Mouse (Mus musculus) urinary bladder, postnatal 4 days (tissue): Measurements from ENCODE around the gene Rnf187.

Experiments used
- DNase-seq, 2 experiments: peaks; one replicate each; pipeline ENCODE4 v3.0.0; 2021 to 2022; ENCODE audit warnings: low spot score in 2 of 2

Rnf187 gene

GRCm38 (mm10) chr11:58947798-58948528 is 9.2 kb upstream of the Rnf187 start:
- no peak for DNase-seq

- DNase-seq = no peak
Observed at GRCm38 (mm10) chr11:58947306-58947705, 8.6 kb upstream of the Rnf187 start.

GRCm38 (mm10) chr11:58944136-58944535 is 5.4 kb upstream of the Rnf187 start:
- DNase-seq = no peak

DNA sequence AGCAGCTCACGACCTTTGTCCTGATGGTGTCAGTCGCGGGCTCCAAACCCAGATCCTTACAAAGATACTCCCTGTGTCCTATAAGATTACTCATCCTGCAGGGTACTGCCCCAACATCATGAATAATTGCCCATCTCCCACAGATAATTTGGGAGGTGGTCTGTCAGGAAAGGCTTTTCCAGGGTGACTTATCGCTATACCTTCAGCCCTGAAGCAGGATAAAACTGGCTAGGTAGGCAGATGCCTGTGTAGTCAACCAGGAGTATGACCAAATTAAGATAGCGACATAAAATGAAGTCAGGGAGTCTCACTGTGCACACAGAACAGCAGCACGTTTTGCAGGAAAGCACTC is 348 bp upstream of the Rnf187 start:
- DNase-seq = no peak

- no peak for DNase-seq
Observed at GRCm38 (mm10) chr11:58937909-58938308, 807 bp downstream of the Rnf187 start.

- no peak for DNase-seq
Observed at GRCm38 (mm10) chr11:58931576-58931975, 7.1 kb downstream of the Rnf187 start.

DNA sequence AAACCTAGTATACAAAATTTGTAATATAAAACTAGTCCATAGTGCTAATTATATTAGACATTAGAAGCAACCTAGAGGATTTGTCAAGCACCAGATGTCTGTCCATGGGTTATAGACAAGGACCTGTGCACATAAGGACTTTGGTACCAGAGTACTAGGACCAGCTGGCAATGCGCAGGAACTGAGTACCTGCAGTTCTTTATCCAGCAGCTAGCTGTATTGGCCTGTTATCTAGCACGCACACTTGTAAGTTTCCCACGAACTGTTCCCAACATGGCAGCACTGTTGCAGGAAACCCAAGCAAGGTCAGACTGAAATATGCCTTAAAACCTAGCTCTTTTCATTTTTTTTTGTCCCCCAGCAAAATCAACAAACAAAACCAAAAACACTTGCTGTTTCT is 8.5 kb downstream of the Rnf187 start:
- no peak for DNase-seq

DNA sequence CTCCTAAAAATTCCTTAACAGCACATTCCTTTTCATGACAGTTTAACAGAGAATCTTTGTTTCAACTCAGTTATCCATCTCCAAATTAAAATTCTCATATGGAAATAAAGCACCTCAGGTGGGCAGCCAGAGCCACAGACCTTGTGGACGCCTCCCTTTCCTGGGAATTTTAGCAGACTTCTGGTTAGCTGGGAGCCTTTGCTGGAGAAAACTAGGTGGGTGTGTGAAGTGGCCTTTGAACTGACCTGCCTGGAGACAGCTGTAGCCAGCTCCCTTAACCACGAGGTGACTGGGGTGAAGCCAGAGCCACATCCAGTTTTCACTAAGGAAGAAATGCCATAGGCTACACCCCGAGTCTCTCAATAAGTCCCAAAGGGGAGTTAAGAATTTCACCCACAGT is 9.1 kb downstream of the Rnf187 start:
- DNase-seq = no peak

GRCm38 (mm10) chr11:58929055-58929454 is 9.7 kb downstream of the Rnf187 start:
- no peak for DNase-seq

DNA sequence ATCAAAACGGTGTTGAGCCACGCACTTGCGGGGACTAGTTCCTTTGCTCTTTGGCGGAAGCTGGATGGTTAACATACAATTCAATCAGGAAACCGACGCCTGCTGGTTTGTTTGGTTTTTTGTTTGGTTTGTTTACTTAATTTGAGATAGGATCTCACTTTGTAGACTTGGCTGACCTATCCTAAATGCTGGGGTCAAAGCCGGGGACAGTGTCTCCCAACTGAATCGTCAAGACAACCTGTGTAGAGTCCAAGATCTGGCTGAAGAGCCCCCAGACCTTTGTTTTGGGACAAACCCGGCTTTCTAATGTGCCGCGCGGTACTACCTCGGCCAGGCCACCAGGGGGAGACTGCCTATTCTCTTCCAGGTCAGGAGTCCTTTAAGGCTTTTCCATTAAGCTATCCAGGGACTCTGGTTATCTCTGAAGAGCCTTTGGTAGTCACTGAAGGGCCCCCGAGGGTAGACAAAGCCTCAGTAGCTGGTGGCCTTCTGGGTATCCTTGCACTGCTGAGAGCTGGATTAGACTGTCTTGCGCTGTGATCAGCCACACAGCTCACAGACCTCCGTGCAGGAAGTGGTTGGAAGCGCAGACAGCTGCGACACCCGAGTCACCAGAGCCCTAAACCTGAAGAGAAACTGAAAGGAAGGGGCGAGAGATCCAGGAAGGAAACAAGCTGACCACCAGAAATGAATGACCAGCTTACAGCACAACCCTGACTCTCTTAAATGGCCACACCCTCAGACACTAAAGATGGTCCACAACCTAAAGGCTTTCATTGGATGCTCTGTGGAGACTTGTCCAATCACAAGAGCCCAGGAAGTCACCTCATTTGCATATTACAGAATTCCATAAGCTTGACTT is 10.7 kb downstream of the Rnf187 start:
- DNase-seq = no peak

GRCm38 (mm10) chr11:58927053-58927452 is 11.7 kb downstream of the Rnf187 start:
- DNase-seq = no peak

DNA sequence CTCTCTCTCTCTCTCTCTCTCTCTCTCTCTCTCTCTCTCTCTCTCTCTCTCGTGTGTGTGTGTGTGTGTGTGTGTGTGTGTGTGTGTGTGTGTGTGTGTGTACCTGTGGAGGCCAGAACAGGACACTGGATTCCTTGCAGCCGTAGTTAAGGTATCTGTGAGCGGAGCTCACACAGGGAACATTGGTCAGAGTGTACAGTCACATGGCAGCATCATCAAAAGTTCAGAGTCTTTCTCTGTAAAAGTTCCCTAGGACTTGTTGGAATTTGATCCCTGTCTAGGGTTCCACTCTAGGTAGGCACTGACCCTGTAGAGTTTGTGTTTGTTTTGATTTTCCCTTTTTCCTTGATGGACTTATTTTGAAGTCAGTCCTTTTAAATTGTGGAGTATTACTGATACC is 12.1 kb downstream of the Rnf187 start:
- no peak for DNase-seq

DNA sequence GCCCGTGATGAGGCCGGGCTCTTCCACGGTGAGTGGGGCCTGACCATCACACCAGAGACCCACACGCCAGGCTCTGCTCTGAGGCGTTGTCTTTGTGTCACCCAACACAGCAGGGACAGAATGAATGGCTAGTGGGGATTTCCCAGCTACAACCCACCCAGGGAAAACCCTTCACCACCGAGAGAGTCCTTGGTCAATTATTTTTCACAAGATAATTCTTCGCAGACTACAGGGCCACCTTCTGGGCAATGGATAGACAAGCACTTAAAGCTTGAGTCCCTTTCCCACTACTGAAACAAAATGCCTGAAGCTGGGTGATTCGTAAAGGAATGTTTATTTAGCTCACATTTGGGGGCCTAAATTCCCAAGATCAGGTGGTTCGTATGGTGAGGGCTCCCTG is 16.3 kb downstream of the Rnf187 start:
- DNase-seq = no peak

- DNase-seq = no peak
Observed at GRCm38 (mm10) chr11:58918759-58919158, 20.0 kb downstream of the Rnf187 start.

DNA sequence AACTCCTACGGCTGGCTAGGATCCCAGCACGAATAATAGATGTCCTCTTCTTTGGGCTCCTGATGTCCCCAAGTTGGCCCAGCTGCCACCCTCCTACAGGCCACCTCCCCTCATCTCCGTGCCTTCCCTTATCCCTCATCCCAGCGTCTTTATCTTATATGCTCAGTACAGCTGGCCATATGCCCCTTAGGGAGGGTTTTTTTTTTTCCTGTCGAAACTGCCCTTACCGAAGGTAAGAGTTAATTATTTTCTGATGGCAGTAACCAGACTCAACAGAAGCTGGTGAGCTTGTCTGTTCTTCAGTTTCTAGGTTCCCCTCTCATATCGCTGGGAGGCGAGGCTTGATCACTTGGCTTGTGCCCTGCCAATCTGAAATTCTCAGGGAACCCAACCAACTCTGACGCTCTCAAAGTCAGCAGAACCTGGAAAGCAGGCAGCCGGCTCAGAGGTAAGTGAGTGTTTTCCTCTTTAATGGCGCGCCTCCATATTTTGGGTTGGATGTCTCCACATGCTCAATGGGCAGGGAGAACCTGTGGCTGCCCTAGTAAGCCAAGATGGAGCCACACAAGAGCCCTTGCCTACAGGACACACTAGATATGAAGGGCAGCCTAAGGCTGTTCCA is 20.9 kb downstream of the Rnf187 start, which contains the start of gene Btnl10:
TSS of gene Btnl10 (plus strand) at position 164 of the 622 bp plus-strand sequence.
- no peak for DNase-seq

DNA sequence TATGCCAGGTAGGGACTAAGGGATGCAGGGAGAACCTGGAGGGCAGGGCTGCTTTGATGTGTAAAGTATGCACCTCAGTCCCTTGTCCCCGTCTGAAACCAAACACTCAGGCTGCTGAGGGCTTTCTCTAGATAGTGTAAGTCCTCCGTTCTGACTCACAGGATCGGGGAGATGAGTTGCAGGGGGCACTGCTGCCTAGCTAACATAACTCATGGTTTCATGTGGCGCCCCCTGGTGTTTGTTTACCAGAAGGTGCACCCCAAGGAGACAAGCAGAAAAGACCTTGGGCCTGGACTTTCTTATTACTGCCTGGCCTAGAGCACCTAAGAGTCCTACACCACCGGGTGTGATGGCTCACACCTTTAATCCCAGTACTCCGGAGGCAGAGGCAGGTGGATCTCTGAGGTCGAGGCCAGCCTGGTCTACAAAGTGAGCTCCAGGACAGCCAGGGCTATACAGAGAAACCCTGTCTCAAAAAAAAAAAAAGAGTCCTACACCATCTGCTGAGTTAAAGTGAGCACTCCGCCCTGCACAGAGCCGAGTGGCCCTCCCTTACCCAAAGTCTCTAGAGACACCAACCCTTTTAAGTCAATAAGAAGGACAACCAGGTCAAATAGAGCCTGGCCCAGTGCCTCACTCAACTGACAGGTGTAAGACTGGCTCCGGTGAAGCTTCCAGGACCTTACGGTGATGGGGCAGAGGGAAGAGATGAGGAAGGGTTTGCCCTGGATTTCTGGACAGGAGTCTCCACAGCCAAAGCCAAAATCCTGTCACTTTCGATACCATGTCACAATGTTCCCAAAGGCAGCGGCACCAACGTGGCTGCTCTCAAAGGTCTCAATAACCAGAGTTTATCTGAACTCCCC is 21.6 kb downstream of the Rnf187 start:
- no peak for DNase-seq

GRCm38 (mm10) chr11:58914461-58915028 is 24.2 kb downstream of the Rnf187 start:
- DNase-seq = no peak

GRCm38 (mm10) chr11:58913776-58914175 is 24.9 kb downstream of the Rnf187 start:
- no peak for DNase-seq

DNA sequence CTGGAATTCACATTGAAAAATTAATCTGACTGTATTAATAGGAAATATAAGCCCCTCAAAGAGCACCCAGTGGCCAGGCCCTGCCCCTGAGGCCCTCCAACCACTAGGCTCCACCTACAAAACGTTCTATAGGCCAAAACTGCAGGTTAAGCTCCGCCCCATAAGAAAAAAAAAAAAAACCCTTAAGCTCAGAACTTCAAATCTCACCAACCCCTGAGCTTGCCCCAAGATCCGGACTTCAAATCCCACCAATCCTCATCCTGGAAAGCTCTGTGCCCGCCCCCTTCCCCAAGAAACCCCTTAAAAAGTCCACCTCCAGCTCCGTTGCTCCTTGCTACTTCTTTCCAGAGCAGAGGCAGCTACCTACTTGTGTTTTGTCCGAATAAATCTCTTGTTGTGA is 33.9 kb downstream of the Rnf187 start:
- DNase-seq = no peak

- no peak for DNase-seq
Observed at GRCm38 (mm10) chr11:58904410-58904718, 34.4 kb downstream of the Rnf187 start.
